Mouse (Mus musculus) liver, embryonic 14.5 days (tissue): Measurements from ENCODE around the gene Mrpl32. TPM values are rescaled to one million over a fixed set of nuclear protein-coding genes. Genes with fewer than 3 reads are reported as not detected.

Source experiments
- ATAC-seq: fragments of 200-750 bp; cut with Nextera tagmentation; 2 replicates; pipeline ENCODE4 v1.8.0; 2017; ENCODE audit warnings: moderate number of reproducible peaks, mild to moderate bottlenecking, moderate library complexity; ENCODE audit not compliant: insufficient read depth
- DNase-seq, 3 experiments: peaks; one replicate each; pipeline ENCODE4 v3.0.0-alpha.2; 2012 to 2013; ENCODE audit warnings: low read depth in 3 of 3, low spot score in 3 of 3
- H3K27ac ChIP-seq: fragments of 300-500 bp; sonication (generic); 2 replicates; pipeline ENCODE4 v1.5.1; 2014; ENCODE audit warnings: moderate library complexity, mild to moderate bottlenecking, control low read depth, inconsistent platforms
- H3K27me3 ChIP-seq: fragments of 300-500 bp; sonication (generic); 2 replicates; pipeline ENCODE4 v1.6.1; 2014; ENCODE audit warnings: mild to moderate bottlenecking, low read length, moderate library complexity; ENCODE audit not compliant: control insufficient read depth, insufficient read depth
- H3K36me3 ChIP-seq: fragments of 300-500 bp; sonication (generic); replicated peaks from 2 replicates; pipeline ENCODE4 v1.6.1; 2014; ENCODE audit warnings: low read depth; ENCODE audit not compliant: control insufficient read depth, insufficient read depth
- H3K4me1 ChIP-seq, 2 experiments: fragments of 200-500 bp in 1 of 2; fragments of 300-500 bp in 1 of 2; sonication (generic) in 1 of 2; replicated peaks; 2 replicates each; pipeline ENCODE4 v1.6.1; 2012 to 2014; ENCODE audit warnings: antibody characterized with exemption in 1 of 2, inconsistent platforms in 1 of 2, low read length in 1 of 2; ENCODE audit not compliant: control insufficient read depth in 2 of 2, insufficient read depth in 2 of 2
- H3K4me2 ChIP-seq: fragments of 300-500 bp; sonication (generic); 2 replicates; pipeline ENCODE4 v1.6.1; 2014; ENCODE audit warnings: low read depth, mild to moderate bottlenecking, control low read depth, moderate library complexity
- H3K4me3 ChIP-seq, 2 experiments: fragments of 200-500 bp in 1 of 2; fragments of 300-500 bp in 1 of 2; sonication (generic) in 1 of 2; 2 replicates each; pipeline ENCODE4 v1.5.1; 2012 to 2014; ENCODE audit warnings: low read depth in 2 of 2, low read length in 2 of 2, mild to moderate bottlenecking in 2 of 2, control low read depth in 1 of 2, inconsistent platforms in 1 of 2, moderate library complexity in 1 of 2; ENCODE audit not compliant: insufficient read depth in 1 of 2
- H3K9ac ChIP-seq: fragments of 300-500 bp; sonication (generic); replicated peaks from 2 replicates; pipeline ENCODE4 v1.6.1; 2014; ENCODE audit warnings: mild to moderate bottlenecking, control low read depth, moderate library complexity
- H3K9me3 ChIP-seq: fragments of 300-500 bp; sonication (generic); 2 replicates; pipeline ENCODE4 v1.6.1; 2016; ENCODE audit warnings: low read length, mixed read lengths; ENCODE audit not compliant: control insufficient read depth
- CTCF ChIP-seq: IDR thresholded peaks from 2 replicates; pipeline ENCODE4 v1.5.1; 2016; ENCODE audit warnings: antibody characterized with exemption, low read depth, control low read depth
- EP300 ChIP-seq: IDR thresholded peaks from 2 replicates; pipeline ENCODE4 v1.6.1; 2016; ENCODE audit warnings: antibody characterized with exemption, low read depth
- WGBS: fragments of 180-500 bp; shearing (Covaris S2); extraction: QIAGEN DNeasy Blood & Tissue Kit; methylation state at CpG from one replicate; pipeline ENCODE4 v1.1.7; 2014; ENCODE audit not compliant: insufficient replicate concordance; 5-methylcytosine and 5-hydroxymethylcytosine counted together
- polyA plus RNA-seq, 2 experiments: library from polyadenylated mRNA; depleted of rRNA in 1 of 2; stranded (reverse) in 1 of 2; unstranded in 1 of 2; fragments of >200 nt; fragmentation: Nextera tagmentation in 1 of 2; extraction: Ambion mirVana in 1 of 2; gene quantifications; 2 replicates each; pipeline versions ENCODE4 v1.2.1 to v1.2.3; 2012 to 2014

Mrpl32 gene
- polyA plus RNA-seq, 2 experiments, result 23.9 to 81.8 TPM

DNA sequence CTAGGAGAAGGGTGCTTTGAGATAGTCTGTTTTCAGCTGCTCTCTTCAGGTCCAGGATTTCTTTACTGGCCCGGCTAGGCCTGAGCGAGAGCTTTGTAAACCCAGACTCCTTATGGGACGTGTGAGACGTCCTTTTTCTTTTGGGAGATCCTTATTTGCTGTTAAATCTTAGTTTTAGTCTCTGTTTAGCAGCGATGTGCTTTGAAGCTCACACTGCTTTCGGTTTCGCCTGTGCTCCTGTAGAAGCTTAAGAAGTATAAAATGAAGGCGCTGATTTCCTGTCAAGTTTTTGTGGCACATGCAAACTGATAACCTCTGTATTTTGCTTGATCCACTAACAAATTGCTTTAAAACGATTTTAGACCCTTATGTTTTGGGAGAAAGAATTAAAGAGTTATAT is 588 bp upstream of the Mrpl32 start:
- H3K4me2 ChIP-seq, result peak overlapping the region; percentile 79
- no peaks in the 10 kb centered on the region for H3K9me3 ChIP-seq
- no peak for TF ChIP-seq EP300
- no peak for TF ChIP-seq CTCF
- peak in 1 of 3 experiments; percentile 13 for DNase-seq
- peaks cover 8 to 9% of the 10 kb centered on the region in 2 experiments for H3K4me1 ChIP-seq
- no peak for ATAC-seq
- H3K27ac ChIP-seq, result peak overlapping the region; percentile 70
- peaks cover 28% of the 10 kb centered on the region for H3K36me3 ChIP-seq
- no peaks in the 10 kb centered on the region for H3K27me3 ChIP-seq
- peak overlapping the region; percentile 93 for H3K9ac ChIP-seq
- peak overlapping the region; percentile 92 to 97 for H3K4me3 ChIP-seq
- 0% methylated on average over 9 of the region's 9 CpGs for WGBS

DNA sequence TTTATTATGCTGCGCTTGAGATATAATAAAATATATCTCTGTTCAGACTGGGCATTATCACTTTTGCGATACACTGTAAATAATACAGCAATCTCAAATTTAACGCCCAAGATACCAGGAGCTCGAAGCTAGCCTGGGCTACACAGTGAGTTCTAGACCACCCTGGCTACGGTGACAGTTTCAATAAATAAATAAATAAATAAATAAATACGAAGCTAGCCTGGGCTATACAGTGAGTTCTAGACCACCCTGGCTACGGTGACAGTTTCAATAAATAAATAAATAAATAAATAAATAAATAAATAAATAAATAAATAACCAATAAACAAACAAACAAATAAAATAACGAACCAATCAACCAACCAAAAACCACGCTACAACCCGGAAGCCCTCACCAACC is 502 bp downstream of the Mrpl32 start:
- TF ChIP-seq EP300 (no peak), CTCF (no peak)
- Histone ChIP-seq H3K9me3 (no peaks in the 10 kb centered on the region), H3K27ac (peak overlapping the region; percentile 57), H3K4me2 (peak overlapping the region; percentile 86), H3K4me3 (peak overlapping the region; percentile 92 to 93), H3K36me3 (peaks cover 20% of the 10 kb centered on the region), H3K4me1 (peaks cover 8 to 9% of the 10 kb centered on the region in 2 experiments), H3K9ac (peak overlapping the region; percentile 93), H3K27me3 (no peaks in the 10 kb centered on the region)
- DNase-seq (no peak), ATAC-seq (peak; percentile 28)
- 5% methylated on average over 10 of the region's 10 CpGs for WGBS

DNA sequence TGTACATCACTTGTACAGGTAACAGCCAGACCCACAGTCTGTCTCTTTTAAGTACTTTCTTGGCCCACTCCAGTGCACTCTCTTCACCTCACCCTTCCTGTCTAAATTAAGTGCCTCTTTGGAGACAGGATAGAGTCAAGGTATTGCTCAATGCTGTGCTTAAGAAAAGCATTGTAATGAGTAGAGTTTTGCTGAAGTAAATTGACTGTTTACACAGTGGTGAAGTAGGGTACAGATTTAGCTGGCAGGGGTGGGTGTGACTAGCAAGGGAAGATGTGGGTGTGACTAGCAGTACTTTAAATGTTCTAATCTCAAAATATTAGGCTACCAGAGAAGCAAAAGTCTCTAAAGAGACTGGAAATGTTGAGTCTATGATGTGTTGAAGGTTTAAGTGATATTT is 5.3 kb downstream of the Mrpl32 start:
- no peak overlapping the region for H3K27ac ChIP-seq
- TF ChIP-seq CTCF (no peak), EP300 (no peak)
- H3K9ac ChIP-seq, result no peak overlapping the region
- peaks cover 1 to 2% of the 10 kb centered on the region in 2 experiments; a peak in 1 of 4 replicates for H3K4me1 ChIP-seq
- peaks cover 11% of the 10 kb centered on the region for H3K36me3 ChIP-seq
- no peak overlapping the region for H3K4me3 ChIP-seq
- DNase-seq (no peak), ATAC-seq (no peak)
- no peaks in the 10 kb centered on the region for H3K9me3 ChIP-seq
- H3K4me2 ChIP-seq, result no peak overlapping the region
- no peaks in the 10 kb centered on the region for H3K27me3 ChIP-seq

DNA sequence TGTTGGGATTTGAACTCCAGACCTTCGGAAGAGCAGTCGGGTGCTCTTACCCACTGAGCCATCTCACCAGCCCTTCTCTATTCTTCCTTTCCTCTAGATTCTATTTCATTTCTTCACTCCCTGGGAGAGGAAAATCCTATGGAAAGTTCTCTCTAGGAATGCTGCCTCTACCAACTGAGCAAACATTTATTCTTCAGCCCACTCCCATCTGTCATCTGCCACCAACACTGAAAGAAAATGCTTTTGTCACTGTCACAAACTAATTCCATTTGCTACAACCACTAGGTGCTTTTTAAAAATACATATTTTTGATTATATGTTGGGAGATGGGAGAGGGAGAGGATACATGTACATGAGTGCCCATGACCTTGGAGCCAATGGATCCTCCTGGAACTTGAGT is 10.2 kb downstream of the Mrpl32 start:
- no peak overlapping the region for H3K27ac ChIP-seq
- H3K9me3 ChIP-seq, result no peaks in the 10 kb centered on the region
- no peak overlapping the region for H3K9ac ChIP-seq
- no peak for ATAC-seq
- H3K36me3 ChIP-seq, result no peaks in the 10 kb centered on the region
- no peak for DNase-seq
- no peak overlapping the region for H3K4me3 ChIP-seq
- TF ChIP-seq EP300, result no peak
- no peak for TF ChIP-seq CTCF
- WGBS, result 87% methylated on average over 2 of the region's 2 CpGs
- H3K4me1 ChIP-seq, result no peaks in the 10 kb centered on the region
- H3K27me3 ChIP-seq, result no peaks in the 10 kb centered on the region
- no peak overlapping the region for H3K4me2 ChIP-seq

DNA sequence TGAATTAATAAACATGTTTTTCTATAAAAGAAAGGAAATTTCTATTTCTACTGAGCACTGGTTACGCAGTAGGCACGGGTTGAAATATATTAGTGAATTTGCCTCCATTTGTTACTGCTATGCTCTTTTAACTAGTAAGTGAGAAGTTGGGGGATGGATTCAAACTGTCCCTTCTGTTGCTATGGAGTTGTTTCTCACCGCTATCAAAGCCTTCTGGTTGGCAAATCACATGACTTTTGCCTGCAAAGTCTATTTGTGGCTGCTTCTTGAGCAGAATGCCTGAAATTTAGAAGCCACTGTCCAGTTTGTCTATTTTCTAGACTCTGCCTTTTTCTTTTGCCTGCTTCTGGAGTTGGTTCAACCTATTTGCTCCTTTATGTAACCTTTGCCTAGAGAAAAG is 32.6 kb downstream of the Mrpl32 start:
- ATAC-seq, result no peak
- Histone ChIP-seq H3K4me1 (no peaks in the 10 kb centered on the region), H3K27me3 (no peaks in the 10 kb centered on the region), H3K27ac (no peak overlapping the region), H3K4me2 (no peak overlapping the region), H3K36me3 (no peaks in the 10 kb centered on the region), H3K9me3 (no peaks in the 10 kb centered on the region), H3K4me3 (no peak overlapping the region), H3K9ac (no peak overlapping the region)
- TF ChIP-seq EP300 (no peak), CTCF (no peak)
- DNase-seq, result no peak
- 60% methylated on average over 3 of the region's 3 CpGs for WGBS

DNA sequence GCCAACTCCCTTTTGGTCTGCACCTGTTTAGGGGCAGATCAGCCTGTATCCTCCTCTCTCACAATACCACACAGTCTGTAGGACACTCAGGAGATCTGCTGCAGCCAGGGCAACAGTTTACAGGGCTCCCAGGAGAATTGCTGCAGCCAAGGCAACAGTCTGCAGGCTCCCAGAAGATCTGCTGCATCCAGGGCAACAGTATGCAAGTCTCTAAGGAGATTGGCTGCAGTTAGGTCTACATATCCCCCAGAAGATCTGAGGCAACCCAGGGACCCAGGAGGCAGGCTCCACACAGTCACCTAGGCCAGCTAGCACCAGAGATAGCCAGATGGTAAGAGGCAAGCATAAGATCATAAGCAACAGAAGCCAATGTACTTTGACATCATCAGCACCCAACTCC is 38.8 kb downstream of the Mrpl32 start:
- TF ChIP-seq EP300 (no peak), CTCF (no peak)
- no peak for ATAC-seq

More for the DNA sequence above, 38.8 kb downstream of the Mrpl32 start:
- H3K27ac ChIP-seq, result no peak overlapping the region
- no peak for DNase-seq
- H3K4me1 ChIP-seq, result no peaks in the 10 kb centered on the region
- H3K9ac ChIP-seq, result no peak overlapping the region
- H3K4me2 ChIP-seq, result no peak overlapping the region
- H3K36me3 ChIP-seq, result no peaks in the 10 kb centered on the region
- H3K27me3 ChIP-seq, result no peaks in the 10 kb centered on the region
- no peak overlapping the region for H3K4me3 ChIP-seq
- no peaks in the 10 kb centered on the region for H3K9me3 ChIP-seq
